Mouse (Mus musculus): Measurements from ENCODE around the gene Clp1. TPM values are rescaled to one million over a fixed set of nuclear protein-coding genes. Genes with fewer than 3 reads are reported as not detected.

The Clp1 gene
- 26.8 and 28.7 TPM in 2 replicates for polyA plus RNA-seq (2015; fragmentation: Nextera tagmentation; extraction: Ambion mirVana)

GRCm38 (mm10) chr2:84727172-84727858 lies at the start of gene Clp1:
Clp1 (minus strand) TSS chr2:84727350.
- Histone ChIP-seq H3K9me3 (no peaks in the 10 kb centered on the region), H3K4me3 (peak within 1 kb of the TSS; percentile 55), H3K36me3 (peaks cover 18% of the 10 kb centered on the region), H3K4me1 (peaks cover 16% of the 10 kb centered on the region), H3K4me2 (peak within 1 kb of the TSS; percentile 70), H3K9ac (peak within 1 kb of the TSS; percentile 50), H3K27ac (peak within 1 kb of the TSS; percentile 87), H3K27me3 (peaks cover 2% of the 10 kb centered on the region; the same call in 1 of the 2 replicates)
- 1% methylated on average over 39 of the region's 39 CpGs for WGBS
- peak; percentile 93 for ATAC-seq (ENCODE audit: insufficient number of reproducible peaks, low FRiP score, low TSS enrichment, low read depth)

DNA sequence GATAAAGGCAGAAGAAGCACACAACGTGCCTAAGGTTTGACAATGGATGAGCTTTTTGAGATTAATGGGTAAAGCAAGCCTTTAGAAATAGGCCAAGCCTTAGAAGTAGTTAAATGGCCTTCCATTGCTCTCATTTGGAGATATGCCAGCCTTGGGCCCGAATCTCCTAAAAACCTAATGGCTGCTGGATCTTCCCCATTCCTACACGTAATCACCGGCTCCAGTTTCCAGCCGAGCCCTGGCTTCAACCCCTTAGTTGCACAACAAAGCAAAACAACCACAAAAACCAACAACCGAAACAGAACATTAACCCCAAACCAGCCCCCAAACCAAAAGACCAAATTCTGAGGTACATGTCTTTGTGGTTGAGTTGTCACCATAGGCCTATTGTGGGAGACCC lies 48.5 kb upstream of the Clp1 start:
- H3K27ac ChIP-seq: no peak overlapping the region
- H3K4me3 ChIP-seq: no peak overlapping the region
- no peaks in the 10 kb centered on the region for H3K36me3 ChIP-seq
- no peaks in the 10 kb centered on the region for H3K27me3 ChIP-seq
- no peak for ATAC-seq (ENCODE audit: insufficient number of reproducible peaks, low FRiP score, low TSS enrichment, low read depth)
- H3K9me3 ChIP-seq: no peaks in the 10 kb centered on the region
- peaks cover 14% of the 10 kb centered on the region for H3K4me1 ChIP-seq
- H3K4me2 ChIP-seq: no peak overlapping the region
- 81% methylated on average over 6 of the region's 6 CpGs for WGBS
- H3K9ac ChIP-seq: no peak overlapping the region

- ATAC-seq (ENCODE audit: insufficient number of reproducible peaks, low FRiP score, low TSS enrichment, low read depth): no peak
- 61% methylated on average over 9 of the region's 9 CpGs for WGBS
Measured at GRCm38 (mm10) chr2:84775241-84775640, 48.1 kb upstream of the Clp1 start, which contains the start of gene Serping1. Serping1 (minus strand) TSS chr2:84775444.

DNA sequence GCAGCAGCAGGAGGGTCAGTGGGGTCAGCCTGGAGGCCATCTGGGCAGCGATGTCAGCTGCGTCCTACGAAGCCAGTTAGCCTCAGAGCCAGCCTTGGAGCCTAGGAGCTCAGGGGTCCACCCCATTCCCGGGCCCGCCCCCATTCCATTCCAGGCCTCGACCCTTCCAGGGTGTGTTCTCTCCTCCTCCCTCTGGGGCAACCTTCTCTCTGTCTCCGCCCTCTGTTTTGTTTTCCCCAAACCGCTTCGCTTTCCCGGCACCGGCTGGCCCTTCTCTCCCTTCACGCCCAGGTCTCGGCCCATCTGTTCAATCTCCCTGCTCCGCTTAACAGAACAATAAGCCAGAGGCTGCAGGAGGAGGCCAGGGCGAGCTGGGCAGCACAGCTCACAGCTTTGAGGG lies 47.6 kb upstream of the Clp1 start:
- WGBS: 2% methylated on average over 14 of the region's 15 CpGs
- Histone ChIP-seq H3K4me2 (peak overlapping the region; percentile 58), H3K36me3 (no peaks in the 10 kb centered on the region), H3K9me3 (no peaks in the 10 kb centered on the region), H3K27me3 (no peaks in the 10 kb centered on the region), H3K4me1 (peaks cover 14% of the 10 kb centered on the region), H3K27ac (peak overlapping the region; percentile 33; the same call in 1 of the 2 replicates), H3K9ac (peak overlapping the region; percentile 37), H3K4me3 (peak overlapping the region; percentile 36)
- peak; percentile 81 for ATAC-seq (ENCODE audit: insufficient number of reproducible peaks, low FRiP score, low TSS enrichment, low read depth)

More at GRCm38 (mm10) chr2:84775241-84775640, 48.1 kb upstream of the Clp1 start, which contains the start of gene Serping1:
- Histone ChIP-seq H3K27me3 (no peaks in the 10 kb centered on the region), H3K36me3 (no peaks in the 10 kb centered on the region), H3K4me2 (peak within 1 kb of the TSS; percentile 58), H3K9ac (peak within 1 kb of the TSS; percentile 37), H3K4me1 (peaks cover 14% of the 10 kb centered on the region), H3K9me3 (no peaks in the 10 kb centered on the region), H3K27ac (peak within 1 kb of the TSS; percentile 33; the same call in 1 of the 2 replicates), H3K4me3 (peak within 1 kb of the TSS; percentile 36)

- H3K4me3 ChIP-seq: no peak overlapping the region
- 71% methylated on average over 5 of the region's 5 CpGs for WGBS
- no peak overlapping the region for H3K9ac ChIP-seq
- no peak overlapping the region for H3K4me2 ChIP-seq
- H3K27me3 ChIP-seq: no peaks in the 10 kb centered on the region
- no peaks in the 10 kb centered on the region for H3K9me3 ChIP-seq
- no peaks in the 10 kb centered on the region for H3K36me3 ChIP-seq
- no peak for ATAC-seq (ENCODE audit: insufficient number of reproducible peaks, low FRiP score, low TSS enrichment, low read depth)
- H3K27ac ChIP-seq: no peak overlapping the region
- peaks cover 14% of the 10 kb centered on the region for H3K4me1 ChIP-seq
Measured at GRCm38 (mm10) chr2:84773195-84773594, 46.0 kb upstream of the Clp1 start.

- H3K4me1 ChIP-seq: peaks cover 14% of the 10 kb centered on the region
- no peak overlapping the region for H3K4me3 ChIP-seq
- H3K27ac ChIP-seq: no peak overlapping the region
- ATAC-seq (ENCODE audit: insufficient number of reproducible peaks, low FRiP score, low TSS enrichment, low read depth): no peak
- no peaks in the 10 kb centered on the region for H3K36me3 ChIP-seq
- 80% methylated on average over 4 of the region's 4 CpGs for WGBS
- no peaks in the 10 kb centered on the region for H3K9me3 ChIP-seq
- H3K27me3 ChIP-seq: no peaks in the 10 kb centered on the region
- H3K9ac ChIP-seq: no peak overlapping the region
- no peak overlapping the region for H3K4me2 ChIP-seq
Measured at GRCm38 (mm10) chr2:84772454-84772853, 45.3 kb upstream of the Clp1 start.

DNA sequence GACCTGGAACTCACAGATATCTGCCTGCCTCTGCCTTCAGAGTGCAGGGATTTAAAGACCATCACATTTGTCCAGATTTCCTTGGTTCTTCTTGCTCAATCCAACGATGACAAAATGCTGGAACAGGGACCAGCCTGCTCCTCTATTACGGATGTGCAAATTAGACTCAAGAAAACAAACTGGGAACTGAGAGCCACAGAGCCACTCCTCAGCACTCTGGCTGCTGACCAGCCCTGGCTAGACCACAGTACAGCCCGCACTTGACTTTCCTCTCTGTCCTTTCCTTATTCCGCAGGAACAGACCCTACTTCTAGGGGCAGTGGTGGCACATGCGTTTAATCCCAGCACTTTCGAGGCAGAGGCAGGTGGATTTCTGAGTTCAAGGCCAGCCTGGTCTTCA lies 43.4 kb upstream of the Clp1 start:
- Histone ChIP-seq H3K4me2 (no peak overlapping the region), H3K9ac (no peak overlapping the region), H3K9me3 (no peaks in the 10 kb centered on the region), H3K36me3 (no peaks in the 10 kb centered on the region), H3K4me3 (no peak overlapping the region), H3K27ac (no peak overlapping the region), H3K4me1 (peaks cover 12% of the 10 kb centered on the region), H3K27me3 (no peaks in the 10 kb centered on the region)
- 75% methylated on average over 6 of the region's 6 CpGs for WGBS
- no peak for ATAC-seq (ENCODE audit: insufficient number of reproducible peaks, low FRiP score, low TSS enrichment, low read depth)

DNA sequence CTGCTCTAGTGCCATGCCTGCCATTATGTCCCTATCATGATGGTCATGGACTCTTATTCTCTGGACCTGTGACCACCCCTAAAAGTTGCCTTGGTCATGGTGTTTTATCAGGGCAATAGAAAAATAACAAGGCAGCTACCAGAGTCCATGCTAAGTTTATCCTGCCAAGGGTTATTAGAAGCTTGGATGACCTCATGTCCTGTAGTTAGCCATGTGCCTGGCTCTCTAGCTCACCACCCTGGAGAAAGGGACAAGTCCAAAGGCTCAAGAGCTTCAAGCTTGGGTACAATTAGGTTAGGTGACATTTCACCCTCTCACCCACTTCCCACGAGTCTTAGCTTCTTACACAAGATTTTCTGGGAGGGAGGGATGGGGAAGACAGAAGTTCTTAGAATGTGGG lies 35.7 kb upstream of the Clp1 start:
- Histone ChIP-seq H3K36me3 (no peaks in the 10 kb centered on the region), H3K9ac (no peak overlapping the region), H3K4me2 (no peak overlapping the region), H3K4me1 (no peaks in the 10 kb centered on the region), H3K4me3 (no peak overlapping the region), H3K27me3 (no peaks in the 10 kb centered on the region), H3K9me3 (no peaks in the 10 kb centered on the region), H3K27ac (no peak overlapping the region)
- no peak for ATAC-seq (ENCODE audit: insufficient number of reproducible peaks, low FRiP score, low TSS enrichment, low read depth)
- 61% methylated on average over 1 of the region's 1 CpGs for WGBS

GRCm38 (mm10) chr2:84762295-84762694 lies 35.1 kb upstream of the Clp1 start:
- H3K36me3 ChIP-seq: no peaks in the 10 kb centered on the region
- H3K4me3 ChIP-seq: no peak overlapping the region
- H3K27me3 ChIP-seq: no peaks in the 10 kb centered on the region
- ATAC-seq (ENCODE audit: insufficient number of reproducible peaks, low FRiP score, low TSS enrichment, low read depth): no peak
- H3K4me2 ChIP-seq: no peak overlapping the region
- H3K9me3 ChIP-seq: no peaks in the 10 kb centered on the region
- no peak overlapping the region for H3K9ac ChIP-seq
- H3K27ac ChIP-seq: no peak overlapping the region
- WGBS: 51% methylated on average over 4 of the region's 4 CpGs
- no peaks in the 10 kb centered on the region for H3K4me1 ChIP-seq

GRCm38 (mm10) chr2:84761840-84762239 lies 34.7 kb upstream of the Clp1 start:
- H3K4me2 ChIP-seq: no peak overlapping the region
- H3K4me3 ChIP-seq: no peak overlapping the region
- no peaks in the 10 kb centered on the region for H3K36me3 ChIP-seq
- H3K9ac ChIP-seq: no peak overlapping the region
- H3K9me3 ChIP-seq: no peaks in the 10 kb centered on the region
- no peaks in the 10 kb centered on the region for H3K4me1 ChIP-seq
- H3K27me3 ChIP-seq: no peaks in the 10 kb centered on the region
- H3K27ac ChIP-seq: no peak overlapping the region
- ATAC-seq (ENCODE audit: insufficient number of reproducible peaks, low FRiP score, low TSS enrichment, low read depth): no peak
- WGBS: 73% methylated on average over 1 of the region's 1 CpGs

GRCm38 (mm10) chr2:84761309-84761708 lies 34.2 kb upstream of the Clp1 start:
- Histone ChIP-seq H3K9ac (no peak overlapping the region), H3K9me3 (no peaks in the 10 kb centered on the region), H3K4me1 (no peaks in the 10 kb centered on the region), H3K27ac (no peak overlapping the region), H3K4me2 (no peak overlapping the region), H3K36me3 (no peaks in the 10 kb centered on the region), H3K27me3 (no peaks in the 10 kb centered on the region), H3K4me3 (no peak overlapping the region)
- 79% methylated on average over 3 of the region's 3 CpGs for WGBS
- ATAC-seq (ENCODE audit: insufficient number of reproducible peaks, low FRiP score, low TSS enrichment, low read depth): no peak

- Histone ChIP-seq H3K9me3 (no peaks in the 10 kb centered on the region), H3K9ac (no peak overlapping the region), H3K4me2 (no peak overlapping the region), H3K27ac (no peak overlapping the region), H3K4me3 (no peak overlapping the region), H3K4me1 (no peaks in the 10 kb centered on the region), H3K27me3 (no peaks in the 10 kb centered on the region), H3K36me3 (no peaks in the 10 kb centered on the region)
- no peak for ATAC-seq (ENCODE audit: insufficient number of reproducible peaks, low FRiP score, low TSS enrichment, low read depth)
- WGBS: 61% methylated on average over 8 of the region's 8 CpGs
Measured at GRCm38 (mm10) chr2:84760777-84761176, 33.6 kb upstream of the Clp1 start.

Data from limb, embryonic 15.5 days (tissue).